Mouse (Mus musculus): ENCODE results near the gene P2rx2.
A peak's percentile ranks its signal among the peaks of the same experiment; 100 is the strongest.

Gene P2rx2

DNA sequence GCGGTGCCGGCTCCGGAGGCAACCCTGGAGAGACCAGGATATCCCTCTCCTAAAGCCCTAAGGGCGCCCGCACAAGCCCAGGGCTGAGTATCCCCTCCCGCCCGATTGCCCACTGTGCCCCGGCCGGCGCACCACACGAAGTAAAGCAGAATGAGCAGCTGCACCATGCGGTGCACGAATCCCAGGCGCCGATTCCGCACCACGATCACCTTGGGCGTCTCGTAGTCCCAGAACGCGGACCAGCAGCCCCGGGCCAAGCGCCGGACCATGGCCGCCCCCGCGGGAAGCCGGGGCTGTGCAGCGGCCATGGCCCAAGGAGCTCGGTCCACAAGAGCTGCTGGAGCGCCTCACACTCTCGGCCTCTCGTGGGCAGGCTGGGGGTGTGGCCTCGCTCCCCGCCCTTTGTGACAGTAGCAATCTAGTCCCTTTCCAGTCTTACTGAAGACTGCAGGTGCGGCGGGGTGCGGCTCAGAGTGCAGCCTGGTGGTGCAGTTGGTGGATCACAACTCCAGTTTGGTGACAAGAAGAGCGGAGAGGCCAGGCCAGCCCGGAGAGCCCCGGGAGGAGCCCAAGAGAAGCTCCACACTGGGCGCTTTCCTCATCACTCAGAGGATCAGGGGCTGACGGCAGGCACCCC is at the start of gene P2rx2:
P2rx2 (minus strand) TSS at position 565 of the 637 bp plus-strand sequence.
- peak; percentile 49 for DNase-seq

DNA sequence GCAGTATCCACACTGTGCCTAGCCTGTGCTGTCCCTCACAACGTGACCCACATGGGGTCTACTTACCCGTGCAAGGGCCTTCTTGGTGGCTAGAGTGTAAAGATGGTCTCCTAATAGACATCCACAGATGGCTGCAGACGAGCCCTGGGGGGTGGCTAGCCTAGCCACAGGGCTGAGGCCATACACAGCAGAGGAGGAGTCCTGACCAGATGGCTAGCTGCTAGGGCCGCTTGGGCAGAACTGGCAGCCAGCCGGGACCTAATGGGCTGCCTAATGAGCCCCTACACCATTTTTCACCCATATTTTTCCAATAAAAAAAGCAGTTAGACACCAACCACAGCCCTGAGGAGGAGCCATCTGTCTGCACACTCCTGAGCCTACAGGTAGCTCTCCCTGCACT is 49.7 kb upstream of the P2rx2 start:
- no peak for DNase-seq

DNA sequence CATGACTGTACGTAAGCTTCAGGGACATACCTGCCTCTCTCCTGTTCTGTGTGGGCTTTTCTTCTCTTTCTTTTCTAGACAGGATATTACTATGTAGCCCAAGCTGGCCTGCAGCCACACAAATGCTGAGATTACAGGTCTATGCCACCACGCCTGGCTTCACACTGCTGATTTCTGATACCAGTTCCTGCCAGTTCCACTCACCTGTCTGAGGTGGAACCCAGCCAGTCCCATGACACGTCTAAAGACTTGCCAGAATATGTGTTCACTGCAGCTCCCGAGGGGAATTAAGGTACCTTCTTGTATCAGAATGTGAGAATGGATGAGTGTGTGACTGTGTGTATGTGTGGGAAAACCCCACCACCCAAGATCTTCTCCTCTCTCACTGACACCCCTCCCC is 47.6 kb upstream of the P2rx2 start:
- DNase-seq = no peak

DNA sequence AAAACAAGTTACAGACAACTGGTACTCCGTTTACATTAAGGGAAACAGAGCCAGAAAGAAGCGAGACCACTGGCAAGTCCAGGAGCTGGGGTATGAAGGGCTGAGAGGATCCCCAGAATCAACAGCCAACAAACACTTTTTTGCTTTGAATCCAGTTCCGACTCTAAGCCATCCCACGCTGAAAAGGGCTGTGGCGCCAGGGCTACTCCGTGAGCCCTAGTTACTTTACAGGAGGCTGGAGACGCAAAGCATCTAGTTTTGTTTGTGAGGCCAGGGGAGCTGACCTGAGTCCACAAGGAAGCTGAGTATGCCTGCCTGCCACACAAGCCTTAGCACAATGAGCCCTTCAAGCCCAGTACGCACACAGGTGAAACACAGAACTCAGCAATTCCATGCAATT is 44.3 kb upstream of the P2rx2 start:
- no peak for DNase-seq

DNA sequence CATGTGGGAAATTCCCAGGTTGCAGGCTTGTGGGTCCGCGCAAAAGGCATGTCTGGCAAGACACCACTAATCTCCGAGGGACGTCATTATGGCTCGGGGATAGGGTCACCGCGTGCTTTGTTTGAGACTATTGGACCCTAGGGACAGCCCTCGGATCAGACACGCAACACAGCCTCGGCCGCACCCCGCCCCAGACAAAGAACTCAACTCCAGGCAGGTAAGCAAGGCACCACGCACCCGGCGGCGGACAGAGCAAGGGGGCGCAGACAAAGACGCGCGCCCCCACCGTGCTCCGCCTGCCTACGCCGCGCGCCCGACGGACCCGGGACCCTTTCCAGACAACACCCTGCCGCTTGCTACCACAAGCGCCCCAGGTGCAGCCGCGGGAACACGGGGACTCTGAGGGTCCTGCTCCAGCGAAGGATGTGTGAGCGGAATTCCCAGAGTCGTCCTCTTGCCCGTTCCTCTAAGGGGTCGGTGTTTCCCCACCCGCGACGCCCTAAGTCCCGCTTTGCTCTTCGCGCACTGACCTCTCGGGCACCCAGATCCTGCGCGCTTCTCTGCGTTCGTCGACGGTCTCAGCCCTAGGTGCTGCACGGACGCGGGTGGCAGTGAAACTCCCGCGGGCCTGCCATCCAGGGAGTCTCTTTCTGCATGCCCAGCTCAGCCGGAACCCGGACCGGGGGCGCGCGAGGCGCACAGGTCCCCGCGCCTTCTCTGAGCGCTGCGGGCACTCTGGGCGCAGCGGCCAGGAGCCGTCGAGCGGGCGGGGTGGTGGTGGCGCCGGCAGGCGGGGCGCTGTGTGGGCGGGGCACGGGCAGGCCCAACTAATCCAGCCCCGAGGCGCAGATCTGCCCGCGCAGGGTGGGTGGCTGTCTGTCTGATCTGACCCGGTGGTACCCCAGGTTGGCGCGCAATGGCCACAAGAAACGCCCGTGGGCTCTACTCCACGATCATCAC is 43.6 kb upstream of the P2rx2 start:
- peak; percentile 79 for DNase-seq

DNA sequence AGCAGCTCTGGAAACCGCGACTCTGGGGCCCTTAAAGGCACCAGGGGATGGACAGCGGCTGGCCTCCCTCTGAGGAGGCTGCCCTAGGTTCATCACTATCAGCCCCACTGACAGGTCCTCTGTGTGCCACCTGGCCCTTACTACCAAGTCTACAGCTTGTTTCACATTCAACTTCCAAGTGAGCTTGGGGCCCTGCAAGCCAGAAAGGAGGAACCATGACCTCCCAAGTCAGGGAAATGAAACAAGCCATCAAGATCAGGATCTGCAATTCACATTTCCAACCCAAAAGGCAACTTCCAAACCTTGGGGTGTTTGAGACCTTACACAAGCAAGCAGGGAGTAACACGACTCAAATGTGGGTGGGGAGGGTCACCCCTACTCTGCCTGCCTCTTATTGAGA is 42.3 kb upstream of the P2rx2 start:
- DNase-seq = no peak

DNA sequence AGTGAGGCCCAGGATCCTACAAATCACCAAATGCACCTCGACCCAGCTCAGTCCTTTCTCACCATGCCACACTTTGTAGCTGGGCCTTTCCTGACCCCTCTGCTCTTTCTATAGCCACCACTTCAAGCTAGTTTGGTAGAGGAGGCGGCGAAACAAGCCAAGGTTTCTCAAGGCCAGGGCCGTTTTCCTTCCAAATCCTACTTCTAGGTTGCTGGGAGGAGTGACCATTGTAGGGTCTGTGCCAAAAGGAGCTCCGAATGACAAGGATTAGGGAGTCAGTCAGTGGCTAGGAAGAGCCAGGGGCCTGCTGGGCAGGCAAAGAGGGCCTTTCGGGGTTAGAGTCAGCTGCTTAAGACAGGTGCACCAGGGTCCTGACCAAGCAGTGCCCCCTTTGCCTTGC is 41.5 kb upstream of the P2rx2 start:
- no peak for DNase-seq

DNA sequence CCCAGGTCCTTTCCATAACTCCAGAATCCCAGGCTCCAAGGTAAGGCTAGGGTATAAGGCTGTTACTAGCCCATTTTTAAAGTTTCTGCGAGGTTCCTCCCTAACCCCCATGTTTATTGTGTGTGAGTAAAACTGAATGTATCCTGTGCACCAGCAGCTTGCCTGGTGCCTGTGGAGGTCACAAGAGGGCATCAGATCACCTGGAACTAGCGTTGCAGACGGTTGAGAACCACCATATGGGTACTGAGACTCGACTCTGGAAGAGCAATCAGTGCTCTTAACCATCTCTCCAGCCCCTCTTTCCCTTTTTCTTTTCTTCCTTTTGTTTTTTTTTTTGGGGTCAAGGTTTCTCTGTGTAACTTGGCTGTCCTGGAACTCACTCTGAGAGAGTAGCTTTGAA is 36.8 kb upstream of the P2rx2 start:
- no peak for DNase-seq

DNA sequence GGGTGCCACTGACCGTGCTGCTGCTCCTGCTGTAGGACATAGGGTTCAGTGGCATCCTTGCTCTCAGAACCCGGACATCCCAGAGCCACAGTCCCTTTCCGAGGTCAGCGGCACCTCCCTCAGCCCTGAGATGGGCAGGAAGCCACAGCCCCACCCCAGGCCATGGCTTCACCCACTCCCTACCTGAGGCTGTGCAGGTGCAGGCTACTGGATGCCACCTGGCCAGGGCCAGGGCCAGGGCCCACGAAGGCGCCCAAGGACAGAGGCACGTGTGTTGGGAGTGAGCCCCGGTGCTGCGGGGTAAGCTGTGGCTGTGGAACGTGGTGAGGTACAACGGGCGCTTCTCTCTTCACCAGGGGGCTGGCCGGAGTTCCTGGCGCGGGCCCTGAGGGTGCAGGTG is 36.1 kb upstream of the P2rx2 start:
- no peak for DNase-seq

DNA sequence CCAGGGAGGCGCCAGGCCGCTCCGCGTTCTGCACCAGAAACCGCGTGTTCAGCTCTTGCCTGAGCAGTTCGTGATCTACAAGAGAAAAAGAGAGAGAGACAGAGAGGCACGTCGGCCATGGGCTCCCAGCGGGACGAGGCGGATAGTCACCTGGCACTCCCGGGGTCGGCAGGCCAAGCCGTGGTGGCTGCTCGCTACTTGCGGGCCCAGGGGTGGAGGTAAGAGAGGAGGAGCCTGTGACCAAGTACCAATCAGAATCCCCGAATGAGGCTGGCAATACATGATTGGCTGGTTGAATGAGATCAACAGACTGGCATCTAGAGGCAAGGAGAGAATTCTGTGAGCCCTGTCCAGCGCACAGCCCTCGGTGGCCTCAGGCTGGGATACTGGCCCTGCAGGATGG is 35.2 kb upstream of the P2rx2 start:
- DNase-seq = no peak

DNA sequence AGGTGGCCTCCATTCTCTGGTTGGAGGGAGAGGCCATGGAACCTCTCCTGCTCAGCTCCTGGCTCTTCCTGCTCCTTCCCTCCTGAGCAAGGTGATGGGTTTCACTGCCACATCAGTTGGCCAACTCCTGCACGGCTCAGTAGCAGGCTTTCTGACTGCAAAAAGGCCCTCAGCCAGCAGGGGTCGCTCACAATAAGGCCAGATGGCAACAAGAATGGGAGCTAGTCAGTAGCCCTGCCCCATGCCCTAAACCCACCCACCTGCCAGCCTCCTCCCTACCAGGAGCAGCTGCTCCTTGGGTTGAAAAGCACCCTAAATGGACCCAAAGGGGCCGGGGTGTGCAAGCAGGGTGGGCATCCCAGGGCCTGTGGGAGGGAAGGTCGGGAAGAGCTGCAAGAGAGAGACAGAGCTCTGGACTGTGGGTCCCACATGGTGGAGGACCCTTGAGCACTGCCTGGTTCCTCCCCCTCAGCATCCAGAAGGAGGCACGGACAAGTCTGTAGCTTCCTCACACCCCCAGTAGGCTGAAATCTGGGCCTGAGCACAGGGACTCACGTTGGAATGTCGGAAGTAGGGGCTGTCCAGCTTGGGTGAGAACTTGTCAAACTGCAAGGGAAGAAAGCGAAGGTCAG is 33.9 kb upstream of the P2rx2 start:
- peak; percentile 84 for DNase-seq

DNA sequence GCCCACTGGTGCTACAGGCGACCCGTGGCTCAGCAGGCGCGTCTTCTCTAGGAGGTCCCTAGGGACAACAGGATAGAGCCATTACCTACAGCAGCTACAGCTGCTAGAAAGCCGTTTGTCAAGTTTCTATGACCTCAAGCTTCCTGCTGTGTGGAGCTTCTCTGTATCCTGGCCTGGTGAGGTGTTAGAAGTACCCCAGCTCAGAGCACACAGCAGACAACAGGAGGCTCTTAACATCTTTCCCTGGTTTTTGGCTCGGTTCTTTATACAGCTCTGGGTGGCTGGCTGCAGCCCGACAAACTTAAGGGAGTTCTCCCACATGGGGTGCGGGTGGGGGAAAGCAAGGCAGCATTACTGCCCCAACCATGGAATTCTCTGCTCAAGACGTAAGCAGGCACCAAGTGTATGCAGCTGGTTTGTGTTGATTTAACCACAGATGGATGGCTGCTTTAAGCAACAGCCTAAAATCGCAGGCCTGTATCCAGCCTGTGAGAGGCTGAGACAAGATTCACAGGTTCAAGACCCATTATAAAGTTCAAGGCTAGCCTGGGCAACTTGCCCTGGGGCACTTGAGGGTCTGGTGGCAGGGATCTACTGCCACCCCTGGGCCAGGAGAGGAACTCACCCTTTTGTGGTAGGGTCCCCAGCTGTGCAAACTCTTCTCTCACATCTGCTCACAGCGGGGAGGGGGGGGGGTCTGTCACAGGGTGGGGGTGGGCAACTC is 21.0 kb upstream of the P2rx2 start:
- DNase-seq = no peak

DNA sequence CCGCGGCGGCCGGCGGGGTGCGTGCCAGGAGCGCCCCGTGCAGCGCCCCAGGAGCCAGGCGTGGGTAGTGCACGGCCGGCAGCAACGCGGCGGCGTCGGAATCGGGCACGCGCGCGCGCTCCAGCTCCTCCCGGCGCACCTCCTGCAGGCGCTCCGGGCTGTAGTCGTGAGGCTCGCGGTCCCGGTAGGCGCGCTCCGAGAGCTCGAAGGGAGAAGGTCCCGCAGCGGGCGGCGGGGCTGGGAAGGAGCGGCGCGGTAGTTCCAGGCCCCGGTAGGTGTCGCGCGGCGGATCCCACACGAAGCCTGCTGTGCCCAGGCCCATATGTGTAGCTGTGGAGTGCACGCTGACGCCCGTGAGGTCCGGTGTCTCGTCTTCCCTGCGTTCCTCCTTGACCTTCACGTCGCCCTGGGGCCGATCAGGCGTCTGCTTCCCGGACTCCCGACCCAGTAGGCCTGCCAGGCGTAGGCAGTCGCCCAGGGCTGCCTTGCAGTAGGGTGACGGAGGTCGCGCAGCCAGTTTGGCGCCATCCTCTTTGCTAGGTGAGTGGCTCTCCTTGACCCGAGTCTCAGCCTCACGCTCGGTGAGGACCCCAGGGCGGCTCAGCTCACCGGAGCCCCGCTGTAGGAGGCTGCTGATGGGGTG is 20.3 kb upstream of the P2rx2 start:
- peak; percentile 83 for DNase-seq

DNA sequence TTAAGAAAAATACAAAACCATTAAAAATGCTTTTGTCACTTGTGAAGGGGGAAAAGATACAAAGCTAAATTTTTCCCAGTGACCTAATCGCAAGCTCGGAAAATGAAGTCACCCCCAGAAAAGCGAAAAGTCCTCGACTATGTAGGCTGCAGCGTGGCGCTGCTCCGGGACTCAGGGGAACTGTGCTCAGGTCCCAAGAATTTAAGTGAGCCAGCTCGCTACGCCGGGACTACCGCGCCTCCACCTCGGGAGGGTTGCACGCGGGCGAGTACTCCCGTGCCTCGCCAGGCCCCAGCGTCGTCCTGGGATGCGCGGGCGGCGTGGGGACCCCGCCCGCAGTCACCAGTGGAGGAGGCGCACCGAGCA is 19.8 kb upstream of the P2rx2 start:
- no peak for DNase-seq

DNA sequence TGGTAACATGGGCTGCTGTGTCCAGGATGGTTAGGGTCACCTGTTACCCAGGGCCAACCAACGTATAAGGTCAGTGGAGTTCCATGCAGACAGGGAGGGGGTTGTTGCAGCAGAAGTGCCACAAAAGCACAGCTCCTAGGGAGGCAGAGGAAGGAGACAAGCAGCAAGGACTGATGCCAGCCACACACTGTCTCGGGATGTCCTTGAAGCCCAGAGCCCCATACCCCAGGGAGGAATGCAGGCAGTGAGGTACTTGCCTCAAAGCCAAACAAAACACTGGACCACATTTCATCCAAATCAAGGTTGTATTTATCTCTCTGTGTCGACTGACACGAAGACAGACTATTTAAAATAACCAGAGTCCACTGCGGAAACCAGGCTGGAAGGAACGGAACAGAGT is 18.5 kb upstream of the P2rx2 start:
- DNase-seq = no peak

DNA sequence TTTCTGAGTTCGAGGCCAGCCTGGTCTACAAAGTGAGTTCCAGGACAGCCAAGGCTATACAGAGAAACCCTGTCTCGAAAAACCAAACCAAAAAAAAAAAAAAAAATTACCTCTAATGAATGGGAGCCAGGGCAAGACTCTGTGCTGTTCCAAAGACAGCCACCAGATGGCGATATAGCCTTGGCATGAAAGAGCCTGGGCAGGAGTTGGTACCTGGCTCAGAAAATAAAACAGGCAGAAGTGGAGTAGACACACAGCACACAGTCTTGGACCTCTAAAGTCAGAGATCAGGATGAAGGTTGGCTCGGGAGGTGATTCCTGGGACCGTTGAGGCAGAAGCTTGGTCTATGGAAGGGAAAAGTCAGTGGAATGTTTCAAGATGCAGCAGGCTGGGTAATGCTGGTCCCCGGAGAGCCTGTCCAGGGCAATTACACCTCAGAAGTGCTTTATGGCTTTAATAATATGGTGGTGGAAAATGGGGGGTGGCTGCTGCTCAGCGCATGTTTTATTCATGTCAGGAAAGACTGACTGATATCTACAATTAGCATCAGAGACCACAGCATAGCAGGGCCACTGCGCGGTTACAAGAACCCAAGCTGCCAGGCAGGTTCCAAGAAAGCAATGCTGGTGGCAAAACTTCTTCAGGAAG is 14.6 kb upstream of the P2rx2 start:
- peak; percentile 90 for DNase-seq

DNA sequence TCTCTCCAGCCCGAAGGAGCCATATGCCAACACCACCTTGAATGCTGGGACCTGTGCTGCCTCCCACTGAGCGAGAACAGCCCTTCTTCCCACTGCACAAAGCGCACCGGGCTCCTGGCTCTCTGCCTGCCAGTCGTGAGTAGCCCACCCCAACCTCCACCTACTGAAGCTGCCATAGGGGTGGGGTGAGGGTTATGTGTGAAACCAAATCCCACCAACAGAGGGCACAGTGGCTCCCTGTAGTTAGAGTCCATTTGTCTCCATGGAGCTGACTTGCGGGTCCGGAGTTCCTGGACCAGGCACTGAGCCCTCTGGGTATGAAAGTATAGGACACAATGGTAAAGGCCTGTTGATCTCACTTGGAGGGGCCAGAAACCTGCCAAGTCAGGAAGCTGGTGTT is 11.7 kb upstream of the P2rx2 start:
- peak; percentile 41 for DNase-seq

DNA sequence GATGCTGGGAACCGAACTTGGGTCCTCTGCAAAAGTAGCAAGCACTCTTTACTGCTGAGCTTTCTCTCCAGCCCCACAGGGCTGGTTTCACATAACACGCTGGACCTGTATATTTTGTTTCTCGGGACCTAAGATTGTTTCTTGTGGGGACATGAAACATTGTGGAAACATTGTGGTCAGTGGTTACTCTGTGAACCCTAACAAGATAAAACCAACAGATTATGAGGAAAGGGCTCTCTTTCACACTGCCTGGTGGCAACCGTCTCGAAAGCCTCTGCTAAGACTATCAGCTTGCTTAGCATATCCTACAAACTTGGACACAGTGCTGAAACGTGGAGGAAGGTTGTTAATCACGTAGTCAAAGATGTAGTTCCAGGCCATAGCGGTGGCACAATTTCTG is 4.0 kb upstream of the P2rx2 start:
- DNase-seq = no peak

DNA sequence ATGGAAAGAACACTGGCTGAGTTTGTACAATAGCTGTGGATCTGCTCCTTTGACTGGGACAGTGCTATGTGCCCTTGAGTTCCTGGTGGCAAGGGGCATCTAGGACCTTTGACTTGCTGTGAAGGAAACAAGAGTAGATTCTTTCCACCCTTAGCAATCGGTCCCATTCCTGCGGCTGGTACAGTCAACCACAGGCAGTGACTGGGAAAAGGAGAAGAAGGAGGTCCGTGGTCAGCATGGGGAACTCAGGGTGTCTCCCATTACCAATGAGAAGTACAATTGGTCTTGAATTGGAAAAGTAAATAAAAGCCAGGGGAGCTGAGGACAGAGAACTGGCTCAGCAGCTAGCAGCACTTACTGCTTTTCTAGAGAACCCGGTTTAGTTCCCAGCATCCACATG is 2.5 kb upstream of the P2rx2 start:
- DNase-seq = no peak

DNA sequence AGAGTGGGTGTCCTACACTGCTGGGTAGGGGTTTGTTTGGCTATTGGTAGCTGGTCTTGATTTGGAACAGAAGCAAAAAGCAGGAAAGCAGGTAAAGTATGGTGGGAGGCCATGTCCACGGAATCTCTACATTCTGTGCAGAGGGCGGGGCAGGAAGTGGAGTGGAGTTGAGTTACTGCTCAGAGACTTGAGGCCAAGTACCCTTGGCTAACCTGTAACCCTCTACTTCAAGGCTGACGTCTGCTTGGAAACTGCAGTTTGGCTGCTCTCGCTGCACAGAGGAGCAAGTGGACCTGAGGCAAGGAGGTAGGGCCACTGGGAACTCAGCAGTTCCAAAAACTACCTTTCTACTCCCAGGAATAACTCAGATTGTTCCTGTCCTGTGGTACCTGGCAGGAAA is 1.5 kb upstream of the P2rx2 start, which contains the start of gene Lrcol1:
Lrcol1 (plus strand) TSS at position 207 of the 400 bp plus-strand sequence.
- no peak for DNase-seq

DNA sequence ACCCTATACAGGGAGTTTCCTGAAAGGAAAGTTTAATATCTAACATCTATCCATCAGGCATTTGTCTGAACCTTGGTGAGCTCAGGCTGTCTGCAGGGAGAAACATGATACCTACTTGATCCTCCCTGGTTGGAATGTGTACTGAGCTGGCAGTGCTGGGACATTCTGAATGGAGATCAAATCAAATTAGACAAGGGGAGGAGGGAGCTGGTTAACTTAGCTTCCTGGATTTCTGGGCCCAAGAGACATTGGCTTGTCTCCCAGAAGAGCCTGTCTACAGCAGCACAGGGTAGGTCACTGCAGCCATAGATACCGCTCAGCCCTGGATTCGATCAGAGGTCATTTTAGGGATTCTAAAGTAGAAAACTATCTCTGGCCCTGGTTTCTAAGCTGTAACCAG is 4.2 kb downstream of the P2rx2 start:
- DNase-seq = no peak

DNA sequence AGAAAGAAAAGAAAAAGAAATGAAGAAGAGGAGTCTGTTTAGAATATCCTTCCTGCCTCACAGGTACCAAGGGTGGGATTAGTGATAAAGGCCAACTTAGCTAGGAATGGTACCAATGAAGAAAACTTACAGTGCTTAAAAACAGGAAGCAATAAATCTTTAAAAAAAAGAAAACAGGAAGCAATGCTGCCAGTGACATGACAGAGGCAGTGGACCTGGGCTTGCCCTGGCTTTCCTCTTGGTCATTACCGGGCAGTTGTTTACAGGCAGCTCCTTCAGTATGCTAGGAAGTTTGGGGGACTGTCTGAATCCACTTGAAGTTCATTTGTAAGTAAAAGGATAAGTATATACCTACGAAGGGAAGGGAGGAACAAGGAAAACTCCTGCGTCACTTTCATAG is 12.5 kb downstream of the P2rx2 start:
- DNase-seq = no peak

Measured in right cerebral cortex, postnatal 4 days (tissue).